Mouse (Mus musculus): ENCODE measurements around the gene Foxo4.

The Foxo4 gene

GRCm38 (mm10) chrX:101253952-101254729 lies at the start of gene Foxo4:
Gene Foxo4, plus strand, starts transcription at chrX:101254528.
- DNase-seq = peak; percentile 78

DNA sequence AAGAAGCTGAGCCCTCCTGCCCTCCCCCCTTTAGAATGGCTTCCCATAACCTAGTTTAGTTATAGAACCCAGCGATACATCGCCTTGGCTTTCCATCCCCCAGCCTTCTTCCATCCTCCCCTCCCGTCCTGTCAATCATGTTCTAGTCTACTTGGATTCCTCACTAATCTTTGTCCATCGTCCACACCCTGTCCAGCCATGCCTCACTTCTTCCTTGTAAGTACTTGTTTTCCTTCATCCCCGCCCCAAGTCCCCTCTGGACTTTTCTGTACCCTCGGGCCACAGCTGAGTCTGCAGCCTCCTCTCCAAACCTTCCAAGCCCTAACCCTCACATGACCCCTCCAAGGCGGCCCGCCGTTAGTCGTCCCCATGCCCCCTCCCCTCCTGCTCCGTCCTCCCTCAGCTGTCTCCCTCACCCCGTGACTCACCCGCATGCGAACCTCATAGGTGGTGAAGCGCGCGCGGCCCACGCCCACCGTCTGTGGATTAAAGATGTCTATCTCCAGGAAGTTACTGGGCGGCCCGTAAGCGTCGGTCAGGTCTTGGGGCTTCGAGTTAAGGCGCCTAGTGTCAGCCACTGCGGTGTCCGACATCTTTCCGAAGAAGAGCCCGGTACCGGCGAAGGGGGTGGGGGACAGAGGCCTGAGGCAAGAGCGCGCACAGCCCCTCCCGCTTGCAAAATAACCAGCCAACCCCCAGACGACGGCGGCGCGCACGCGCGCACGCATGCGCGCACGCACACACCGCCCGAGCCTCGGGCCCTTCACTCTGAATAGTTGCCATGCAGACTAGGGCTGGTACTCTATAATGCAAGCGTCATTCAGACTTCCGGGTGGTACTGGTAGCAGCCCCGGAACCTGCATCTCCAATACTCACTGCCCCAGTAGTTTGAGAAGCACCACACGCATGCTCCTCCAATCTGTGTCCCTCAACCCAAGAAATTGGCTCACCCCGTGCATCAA lies 32.2 kb upstream of the Foxo4 start, which contains the start of gene Snx12:
TSS of gene Snx12 (minus strand) at position 730 of the 962 bp plus-strand sequence.
- DNase-seq = peak; percentile 89

GRCm38 (mm10) chrX:101222796-101223162 lies 31.5 kb upstream of the Foxo4 start:
- DNase-seq = no peak

GRCm38 (mm10) chrX:101245011-101245410 lies 9.3 kb upstream of the Foxo4 start:
- no peak for DNase-seq

DNA sequence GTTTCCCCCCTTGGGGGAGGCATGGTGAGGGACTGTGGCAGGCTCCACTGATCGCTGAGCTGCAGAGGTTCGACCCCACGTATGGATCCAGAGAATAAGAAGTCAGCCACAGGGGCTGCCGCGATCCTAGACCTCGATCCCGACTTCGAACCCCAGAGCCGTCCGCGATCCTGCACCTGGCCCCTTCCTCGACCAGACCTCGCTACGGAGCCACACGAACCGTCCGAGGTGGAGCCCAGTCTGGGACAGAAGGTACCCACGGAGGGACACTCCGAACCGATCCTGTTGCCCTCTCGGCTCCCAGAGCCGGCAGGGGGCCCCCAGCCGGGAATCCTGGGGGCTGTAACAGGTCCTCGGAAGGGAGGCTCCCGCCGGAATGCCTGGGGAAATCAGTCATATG lies 412 bp downstream of the Foxo4 start:
- no peak for DNase-seq

DNA sequence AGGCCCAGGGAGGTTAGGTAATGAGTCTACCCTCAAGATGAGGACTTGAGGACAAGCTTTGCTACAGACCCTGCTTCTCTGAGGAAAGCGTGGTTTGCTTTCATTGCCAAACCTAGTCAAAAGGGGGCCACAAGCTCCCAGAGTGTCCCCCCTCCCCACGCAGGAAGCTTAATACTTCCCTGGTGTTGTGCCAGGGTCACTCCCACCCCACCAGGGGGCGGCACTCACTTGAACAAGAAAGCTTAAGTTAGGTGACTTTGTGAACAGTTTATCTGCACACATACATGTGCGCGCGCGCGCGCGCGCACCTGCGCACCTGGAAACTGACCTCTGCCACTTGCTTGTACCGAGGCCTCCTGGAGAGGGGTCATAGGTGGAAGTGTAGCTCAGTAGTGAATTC lies 2.3 kb downstream of the Foxo4 start:
- DNase-seq = no peak

GRCm38 (mm10) chrX:101260441-101261325 lies 6.4 kb downstream of the Foxo4 start:
- no peak for DNase-seq

DNA sequence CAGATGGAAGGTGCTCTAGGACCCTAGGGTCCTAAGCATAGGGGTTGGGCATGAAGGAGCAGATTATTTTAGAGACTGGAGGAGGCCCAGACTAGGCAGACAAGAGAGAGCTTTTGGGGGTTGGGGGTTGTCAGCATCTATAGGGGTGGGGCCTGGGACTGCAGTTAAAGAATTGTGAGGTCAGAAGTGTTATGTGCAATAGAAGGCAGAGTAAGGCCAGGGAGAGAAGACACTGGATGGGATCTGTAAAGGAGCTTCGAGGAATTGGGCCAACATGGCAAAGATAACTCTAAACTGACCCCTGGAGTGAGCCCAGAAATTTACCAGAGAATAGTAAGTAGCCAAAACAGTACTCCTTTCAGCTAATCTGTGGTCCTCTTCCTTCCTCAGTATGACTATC lies 9.6 kb downstream of the Foxo4 start, which contains the start of gene Gm614:
TSS of gene Gm614 (minus strand) at position 101 of the 400 bp plus-strand sequence.
- no peak for DNase-seq

DNA sequence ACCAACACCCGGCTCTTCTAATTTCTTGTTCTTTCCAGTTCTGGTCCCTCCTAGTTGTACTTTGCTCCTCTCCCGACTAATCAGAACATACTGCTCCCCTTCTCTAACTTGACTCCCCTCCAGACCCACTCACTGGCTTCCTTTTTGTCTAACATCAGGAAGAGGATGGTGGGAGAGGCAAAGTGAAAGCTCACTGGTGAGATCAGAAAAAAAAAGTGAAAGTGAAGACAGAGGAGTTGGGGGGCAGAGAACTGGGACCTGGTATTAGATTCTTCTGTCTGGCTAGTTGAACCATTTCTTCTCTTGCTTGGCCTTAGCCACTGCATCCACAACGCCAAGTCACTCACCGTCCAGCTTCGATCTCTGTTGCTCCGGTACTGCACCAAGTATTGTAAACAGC lies 12.3 kb downstream of the Foxo4 start:
- no peak for DNase-seq

GRCm38 (mm10) chrX:101268025-101268754 lies 13.9 kb downstream of the Foxo4 start, which contains the start of gene Il2rg:
Gene Il2rg, minus strand, starts transcription at chrX:101268255.
- DNase-seq = no peak

- no peak for DNase-seq
Observed at GRCm38 (mm10) chrX:101268755-101269124, 14.4 kb downstream of the Foxo4 start, which contains the start of gene Gm20489. Gene Gm20489, minus strand, starts transcription at chrX:101269023.

GRCm38 (mm10) chrX:101273410-101273809 lies 19.1 kb downstream of the Foxo4 start:
- DNase-seq = no peak

- DNase-seq = peak; percentile 83
Observed at GRCm38 (mm10) chrX:101273875-101274738, 19.8 kb downstream of the Foxo4 start, which contains the start of gene Med12. Gene Med12, plus strand, starts transcription at chrX:101274030.

- DNase-seq = no peak
Observed at GRCm38 (mm10) chrX:101282813-101283212, 28.5 kb downstream of the Foxo4 start.

GRCm38 (mm10) chrX:101285534-101285933 lies 31.2 kb downstream of the Foxo4 start:
- DNase-seq = no peak

DNA sequence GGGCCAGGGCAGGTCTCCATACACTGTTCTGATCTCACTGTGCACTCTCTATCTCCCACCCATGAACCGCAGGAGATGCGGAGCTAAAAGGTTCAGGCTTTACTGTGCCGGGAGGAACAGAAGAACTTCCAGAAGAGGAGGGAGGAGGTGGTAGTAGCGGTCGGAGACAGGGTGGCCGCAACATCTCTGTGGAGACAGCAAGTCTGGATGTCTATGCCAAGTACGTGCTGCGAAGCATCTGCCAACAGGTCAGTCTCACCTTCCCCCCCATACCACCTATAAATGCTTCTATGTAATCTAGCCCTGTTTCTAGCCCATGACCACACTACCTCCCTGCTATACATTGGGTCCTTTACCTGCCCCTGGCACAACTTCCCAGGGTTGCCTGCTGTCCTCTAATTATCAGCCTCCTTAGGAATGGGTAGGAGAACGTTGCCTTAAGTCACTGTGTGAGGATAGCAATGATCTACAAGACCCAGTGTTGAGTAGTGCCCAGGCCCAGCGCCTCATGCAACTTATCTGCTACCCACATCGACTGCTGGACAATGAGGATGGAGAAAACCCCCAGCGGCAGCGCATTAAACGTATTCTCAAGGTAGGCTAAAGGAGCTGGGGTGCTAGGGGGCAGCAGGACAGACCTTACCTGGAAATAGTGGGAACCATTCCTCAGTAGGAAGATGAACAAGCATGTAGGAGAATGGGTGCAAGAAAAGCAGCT lies 31.8 kb downstream of the Foxo4 start:
- DNase-seq = no peak

DNA sequence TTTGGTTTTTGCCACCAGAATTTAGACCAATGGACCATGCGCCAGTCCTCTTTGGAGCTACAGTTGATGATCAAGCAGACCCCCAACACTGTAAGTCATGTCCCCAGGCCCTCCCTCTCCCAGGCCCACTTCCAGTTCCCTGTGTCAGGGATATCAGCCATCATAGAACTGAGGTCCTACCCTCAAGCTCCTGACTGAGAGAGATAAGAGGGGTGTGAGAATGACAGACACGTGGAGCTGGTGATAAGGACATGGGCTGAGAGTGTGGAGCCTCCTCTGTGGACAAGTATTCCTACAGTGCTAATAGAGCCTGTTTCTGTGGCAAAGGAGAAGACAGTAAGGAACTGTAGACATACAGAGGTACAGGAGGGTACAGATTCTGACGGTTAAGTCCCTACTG lies 33.2 kb downstream of the Foxo4 start:
- DNase-seq = no peak

- DNase-seq = no peak
Observed at GRCm38 (mm10) chrX:101288432-101288831, 34.1 kb downstream of the Foxo4 start.

DNA sequence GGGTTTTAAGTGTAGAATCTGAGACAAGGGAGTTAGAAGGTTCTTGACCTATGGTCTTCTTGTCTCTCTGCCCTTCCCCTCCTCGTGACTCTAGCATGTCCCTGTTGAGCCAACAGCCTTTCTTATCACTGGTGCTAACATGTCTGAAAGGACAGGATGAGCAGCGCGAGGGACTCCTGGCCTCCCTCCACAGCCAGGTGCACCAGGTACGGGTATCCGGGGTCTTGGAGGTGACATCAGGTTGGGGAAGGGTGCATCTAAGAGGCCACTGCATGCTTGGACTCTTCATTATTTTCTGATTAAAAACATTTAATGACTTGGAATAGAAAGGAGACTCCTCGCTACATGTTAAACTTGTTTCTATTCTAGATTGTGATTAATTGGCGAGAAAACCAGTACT lies 34.7 kb downstream of the Foxo4 start:
- DNase-seq = no peak

- no peak for DNase-seq
Observed at GRCm38 (mm10) chrX:101290111-101290510, 35.8 kb downstream of the Foxo4 start.
